Mouse (Mus musculus) erythroid progenitor cell, adult 5-6 weeks (primary cell): ENCODE measurements around the gene Ccdc77. TPM values are rescaled to one million over a fixed set of nuclear protein-coding genes. Genes with fewer than 3 reads are reported as not detected.

Source experiments
- ATAC-seq: replicated peaks from 2 replicates; pipeline ENCODE4 v1.8.0; 2016; ENCODE audit warnings: moderate number of reproducible peaks, mild to moderate bottlenecking, moderate TSS enrichment, inconsistent platforms; ENCODE audit not compliant: poor library complexity, low FRiP score, severe bottlenecking
- total RNA-seq, 2 experiments: library from RNA; stranded (forward) in 1 of 2; stranded (reverse) in 1 of 2; fragments of 150-400 nt in 1 of 2; fragments of 186-747, 209-891 nt in 1 of 2; gene quantifications; 2 replicates each; pipeline versions ENCODE4 v1.2.3 to v1.2.4; 2015 to 2017; ENCODE audit warnings: low replicate concordance in 2 of 2

Ccdc77 gene
- total RNA-seq (2015; ENCODE audit: low replicate concordance) (52.0 and 55.1 TPM in 2 replicates), total RNA-seq (2017; ENCODE audit: low replicate concordance) (74.8 and 113 TPM in 2 replicates)

- peak; percentile 92 for ATAC-seq
These were observed at the start of gene Ccdc77, which contains the start of gene Kdm5a for GRCm38 (mm10) chr6:120363688-120364522. Gene Ccdc77 (minus strand): TSS chr6:120364374. Gene Kdm5a (plus strand): TSS chr6:120364124.

- no peak for ATAC-seq
These were observed 39.8 kb upstream of the Ccdc77 start for GRCm38 (mm10) chr6:120403936-120404335.

GRCm38 (mm10) chr6:120395622-120396345, 31.6 kb upstream of the Ccdc77 start:
- no peak for ATAC-seq

GRCm38 (mm10) chr6:120392811-120393210, 28.6 kb upstream of the Ccdc77 start:
- no peak for ATAC-seq

GRCm38 (mm10) chr6:120390054-120390453, 25.9 kb upstream of the Ccdc77 start:
- ATAC-seq, result no peak

GRCm38 (mm10) chr6:120376736-120377135, 12.6 kb upstream of the Ccdc77 start:
- no peak for ATAC-seq

- no peak for ATAC-seq
These were observed 877 bp upstream of the Ccdc77 start for GRCm38 (mm10) chr6:120365051-120365450.

- peak; percentile 71 for ATAC-seq
These were observed 340 bp upstream of the Ccdc77 start for GRCm38 (mm10) chr6:120364523-120364905.

GRCm38 (mm10) chr6:120362774-120363687, 1.1 kb downstream of the Ccdc77 start:
- peak; percentile 16 for ATAC-seq

- ATAC-seq, result no peak
These were observed 2.0 kb downstream of the Ccdc77 start for GRCm38 (mm10) chr6:120362124-120362523.

GRCm38 (mm10) chr6:120356951-120357945, 6.9 kb downstream of the Ccdc77 start:
- ATAC-seq, result peak; percentile 100

GRCm38 (mm10) chr6:120356478-120356877, 7.7 kb downstream of the Ccdc77 start:
- no peak; the same call in 1 of the 2 replicates for ATAC-seq

GRCm38 (mm10) chr6:120349018-120349417, 15.2 kb downstream of the Ccdc77 start:
- ATAC-seq, result no peak

- ATAC-seq, result no peak
These were observed 20.2 kb downstream of the Ccdc77 start for GRCm38 (mm10) chr6:120343992-120344391.

GRCm38 (mm10) chr6:120332351-120332750, 31.8 kb downstream of the Ccdc77 start:
- no peak for ATAC-seq

- peak; percentile 86 for ATAC-seq
These were observed 39.8 kb downstream of the Ccdc77 start for GRCm38 (mm10) chr6:120324295-120324927.

- ATAC-seq, result no peak
These were observed 43.8 kb downstream of the Ccdc77 start for GRCm38 (mm10) chr6:120320369-120320768.

GRCm38 (mm10) chr6:120319129-120319528, 45.0 kb downstream of the Ccdc77 start:
- no peak for ATAC-seq
